Mouse (Mus musculus): ENCODE measurements around the gene Coa4. TPM values are rescaled to one million over a fixed set of nuclear protein-coding genes. Genes with fewer than 3 reads are reported as not detected.

Coa4 gene
- total RNA-seq (2012; rRNA removed), result 6.1 and 8.1 TPM in 2 replicates
- polyA plus RNA-seq (2012; ENCODE audit: insufficient read depth in 1 of 2, insufficient read length in 2 of 2, low read depth in 1 of 2, low replicate concordance in 2 of 2, missing spikeins in 1 of 2), result 10 to 100 TPM in 1 of 2 experiments, not detected in 1; 13.8 TPM

GRCm38 (mm10) chr7:100536804-100537518 is at the start of gene Coa4:
TSS of gene Coa4 (plus strand) at chr7:100537071.
- Histone ChIP-seq H3K79me2 (ENCODE audit: control insufficient read depth, insufficient read depth, low read length, poor library complexity) (peaks cover 2% of the 10 kb centered on the region), H3K9me3 (replicated peaks; ENCODE audit: insufficient read depth, low read length) (no peaks in the 10 kb centered on the region), H3K9ac (ENCODE audit: control insufficient read depth, low read depth, low read length, poor library complexity, severe bottlenecking) (peak within 1 kb of the TSS; percentile 71), H3K27ac (ENCODE audit: control insufficient read depth, low read depth, low read length) (peak within 1 kb of the TSS; percentile 74), H3K27me3 (ENCODE audit: control insufficient read depth in 1 of 2, insufficient read depth in 2 of 2, low read length in 2 of 2) (no peaks in the 10 kb centered on the region), H3K36me3 (ENCODE audit: control insufficient read depth in 1 of 2, insufficient read depth in 2 of 2, low read length in 2 of 2) (peaks cover 0 to 8% of the 10 kb centered on the region in 2 experiments; a peak in 2 of 4 replicates), H3K4me1 (ENCODE audit: control insufficient read depth in 1 of 2, insufficient read depth in 2 of 2, low read length in 2 of 2) (peaks cover 3 to 22% of the 10 kb centered on the region in 2 experiments), H3K4me3 (ENCODE audit: control insufficient read depth in 1 of 2, insufficient read depth in 1 of 2, low read depth in 2 of 2, low read length in 2 of 2) (peak within 1 kb of the TSS; percentile 75 to 82)
- peak; percentile 96 for DNase-seq (ENCODE audit: low read depth, low spot score)
- TF ChIP-seq CTCF (IDR thresholded peaks at IDR 0.05 in 2 of 3, conservative IDR thresholded peaks at IDR 0.05 in 1 of 3; ENCODE audit: control insufficient read depth in 1 of 3, insufficient read depth in 1 of 3, low read depth in 2 of 3, low read length in 3 of 3, poor library complexity in 1 of 3, severe bottlenecking in 1 of 3), result no peak
- no peak for TF ChIP-seq SMC3 (IDR thresholded peaks at IDR 0.05; ENCODE audit: low read depth, low read length)
- no peak for TF ChIP-seq ZC3H11A (IDR thresholded peaks at IDR 0.05; ENCODE audit: low read depth, low read length)
- TF ChIP-seq MXI1 (IDR thresholded peaks at IDR 0.05; ENCODE audit: low read depth, low read length), result peak; percentile 98
- TF ChIP-seq MEF2A (IDR thresholded peaks at IDR 0.05; ENCODE audit: extremely low read depth, insufficient replicate concordance, low read depth, low read length, poor library complexity, severe bottlenecking), result no peak
- TF ChIP-seq KAT2A (conservative IDR thresholded peaks at IDR 0.05; ENCODE audit: low read depth, low read length), result no peak
- no peak for TF ChIP-seq UBTF (IDR thresholded peaks at IDR 0.05; ENCODE audit: borderline replicate concordance, insufficient read depth, low read depth, low read length)
- TF ChIP-seq GATA1 (IDR thresholded peaks at IDR 0.05; ENCODE audit: low read depth, low read length), result peak; percentile 66
- no peak for TF ChIP-seq ZNF384 (IDR thresholded peaks at IDR 0.05; ENCODE audit: low read depth, low read length)
- TF ChIP-seq RAD21 (IDR thresholded peaks at IDR 0.05; ENCODE audit: low read depth, low read length), result no peak
- TF ChIP-seq BHLHE40 (IDR thresholded peaks at IDR 0.05; ENCODE audit: borderline replicate concordance, low read depth, low read length), result no peak
- TF ChIP-seq MAFK (IDR thresholded peaks at IDR 0.05; ENCODE audit: borderline replicate concordance, low read depth, low read length), result no peak
- TF ChIP-seq ETS1 (IDR thresholded peaks at IDR 0.05; ENCODE audit: low read depth, low read length), result peak; percentile 51; the same call in 1 of the 2 replicates
- TF ChIP-seq CHD1 (IDR thresholded peaks at IDR 0.05; ENCODE audit: low read depth, low read length), result no peak
- no peak for TF ChIP-seq TAL1 (IDR thresholded peaks at IDR 0.05; ENCODE audit: low read length)
- TF ChIP-seq USF2 (IDR thresholded peaks at IDR 0.05; ENCODE audit: borderline replicate concordance in 1 of 2, insufficient read depth in 1 of 2, low read depth in 1 of 2, low read length in 2 of 2), result no peak
- peak; percentile 82 for TF ChIP-seq HCFC1 (IDR thresholded peaks at IDR 0.05; ENCODE audit: low read depth, low read length)
- no peak for TF ChIP-seq JUND (IDR thresholded peaks at IDR 0.05; ENCODE audit: low read depth, low read length)
- no peak for TF ChIP-seq MAZ (IDR thresholded peaks at IDR 0.05; ENCODE audit: low read depth, low read length)
- no peak for TF ChIP-seq CHD2 (IDR thresholded peaks at IDR 0.05; ENCODE audit: low read length)
- TF ChIP-seq ZMIZ1 (IDR thresholded peaks at IDR 0.05; ENCODE audit: low read depth, low read length), result no peak
- peak; percentile 85 for TF ChIP-seq NELFE (IDR thresholded peaks at IDR 0.05; ENCODE audit: low read depth, low read length)
- peak; percentile 66 for TF ChIP-seq NRF1 (IDR thresholded peaks at IDR 0.05; ENCODE audit: insufficient read depth, low read depth, low read length, poor library complexity, severe bottlenecking)
- peak; percentile 79 for TF ChIP-seq MAX (IDR thresholded peaks at IDR 0.05; ENCODE audit: low read length)
- no peak for TF ChIP-seq POLR2AphosphoS5 (IDR thresholded peaks at IDR 0.05; ENCODE audit: borderline replicate concordance, low read depth, low read length)
- TF ChIP-seq ZKSCAN1 (IDR thresholded peaks at IDR 0.05; ENCODE audit: low read depth, low read length), result no peak
- TF ChIP-seq GABPA (IDR thresholded peaks at IDR 0.05; ENCODE audit: low read depth, low read length), result no peak
- TF ChIP-seq POLR2AphosphoS2 (IDR thresholded peaks at IDR 0.05; ENCODE audit: low read length), result peak; percentile 37; the same call in 1 of the 2 replicates
- TF ChIP-seq RCOR1 (IDR thresholded peaks at IDR 0.05; ENCODE audit: low read depth, low read length), result no peak
- TF ChIP-seq TCF12 (IDR thresholded peaks at IDR 0.05; ENCODE audit: low read depth, low read length), result no peak; the same call in 1 of the 2 replicates
- TF ChIP-seq POLR2A (IDR thresholded peaks at IDR 0.05; ENCODE audit: control insufficient read depth in 1 of 2, insufficient read depth in 1 of 2, low read depth in 1 of 2, low read length in 2 of 2, poor library complexity in 1 of 2), result peak in 1 of 2 experiments; percentile 88; a peak in 2 of 4 replicates
- TF ChIP-seq ELF1 (IDR thresholded peaks at IDR 0.05; ENCODE audit: low read depth, low read length), result peak; percentile 87
- peak; percentile 24; the same call in 1 of the 2 replicates for TF ChIP-seq USF1 (IDR thresholded peaks at IDR 0.05; ENCODE audit: low read depth, low read length)
- TF ChIP-seq MYB (IDR thresholded peaks at IDR 0.05; ENCODE audit: low read depth, low read length), result no peak
- TF ChIP-seq EP300 (IDR thresholded peaks at IDR 0.05; ENCODE audit: low read depth in 1 of 2, low read length in 2 of 2), result no peak
